Mouse (Mus musculus) left cerebral cortex, adult 9 months (tissue): ENCODE measurements around the gene Il17re.

ENCODE experiments used
- DNase-seq, 2 experiments: peaks; one replicate each; pipeline ENCODE4 v3.0.0; 2022; ENCODE audit warnings: low spot score in 2 of 2

The Il17re gene

GRCm38 (mm10) chr6:113457952-113458534, at the start of gene Il17re:
Gene Il17re, plus strand, starts transcription at chr6:113458484.
- no peak for DNase-seq

- no peak for DNase-seq
Measured at GRCm38 (mm10) chr6:113410001-113410400, 48.3 kb upstream of the Il17re start.

GRCm38 (mm10) chr6:113416416-113416815, 41.9 kb upstream of the Il17re start:
- no peak for DNase-seq

GRCm38 (mm10) chr6:113418441-113419198, 39.7 kb upstream of the Il17re start:
- DNase-seq = no peak

- DNase-seq = peak; percentile 81 to 98
Measured at GRCm38 (mm10) chr6:113419199-113419587, 39.1 kb upstream of the Il17re start, which contains the start of gene Rpusd3. Gene Rpusd3, minus strand, starts transcription at chr6:113419340.

- no peak for DNase-seq
Measured at GRCm38 (mm10) chr6:113423000-113423399, 35.3 kb upstream of the Il17re start.

- DNase-seq = no peak
Measured at GRCm38 (mm10) chr6:113424187-113424586, 34.1 kb upstream of the Il17re start.

- no peak for DNase-seq
Measured at GRCm38 (mm10) chr6:113426696-113427095, 31.6 kb upstream of the Il17re start.

GRCm38 (mm10) chr6:113427397-113427796, 30.9 kb upstream of the Il17re start:
- DNase-seq = no peak

GRCm38 (mm10) chr6:113428006-113428405, 30.3 kb upstream of the Il17re start:
- DNase-seq = no peak

- DNase-seq = no peak
Measured at GRCm38 (mm10) chr6:113429965-113430364, 28.3 kb upstream of the Il17re start.

- no peak for DNase-seq
Measured at GRCm38 (mm10) chr6:113430846-113431245, 27.4 kb upstream of the Il17re start.

GRCm38 (mm10) chr6:113431801-113432200, 26.5 kb upstream of the Il17re start:
- no peak for DNase-seq

- no peak for DNase-seq
Measured at GRCm38 (mm10) chr6:113433661-113434060, 24.6 kb upstream of the Il17re start.

- DNase-seq = no peak
Measured at GRCm38 (mm10) chr6:113434691-113435090, 23.6 kb upstream of the Il17re start.

- no peak for DNase-seq
Measured at GRCm38 (mm10) chr6:113435664-113436205, 22.5 kb upstream of the Il17re start, which contains the start of gene Cidec. Gene Cidec, minus strand, starts transcription at chr6:113435760.

- no peak for DNase-seq
Measured at GRCm38 (mm10) chr6:113437135-113437534, 21.1 kb upstream of the Il17re start.

- no peak for DNase-seq
Measured at GRCm38 (mm10) chr6:113438721-113439430, 19.4 kb upstream of the Il17re start.

GRCm38 (mm10) chr6:113440686-113441085, 17.6 kb upstream of the Il17re start:
- DNase-seq = no peak

GRCm38 (mm10) chr6:113441147-113441680, 17.1 kb upstream of the Il17re start:
- peak in 1 of 2 experiments; percentile 77 for DNase-seq

- no peak for DNase-seq
Measured at GRCm38 (mm10) chr6:113442087-113442441, 16.2 kb upstream of the Il17re start.

- DNase-seq = peak; percentile 68 to 93
Measured at GRCm38 (mm10) chr6:113442442-113443090, 15.7 kb upstream of the Il17re start, which contains the start of gene Jagn1. Gene Jagn1, plus strand, starts transcription at chr6:113442569.
